Comparison of ENCODE assay signal across 8 mouse cellular contexts in the genomic region with DNA sequence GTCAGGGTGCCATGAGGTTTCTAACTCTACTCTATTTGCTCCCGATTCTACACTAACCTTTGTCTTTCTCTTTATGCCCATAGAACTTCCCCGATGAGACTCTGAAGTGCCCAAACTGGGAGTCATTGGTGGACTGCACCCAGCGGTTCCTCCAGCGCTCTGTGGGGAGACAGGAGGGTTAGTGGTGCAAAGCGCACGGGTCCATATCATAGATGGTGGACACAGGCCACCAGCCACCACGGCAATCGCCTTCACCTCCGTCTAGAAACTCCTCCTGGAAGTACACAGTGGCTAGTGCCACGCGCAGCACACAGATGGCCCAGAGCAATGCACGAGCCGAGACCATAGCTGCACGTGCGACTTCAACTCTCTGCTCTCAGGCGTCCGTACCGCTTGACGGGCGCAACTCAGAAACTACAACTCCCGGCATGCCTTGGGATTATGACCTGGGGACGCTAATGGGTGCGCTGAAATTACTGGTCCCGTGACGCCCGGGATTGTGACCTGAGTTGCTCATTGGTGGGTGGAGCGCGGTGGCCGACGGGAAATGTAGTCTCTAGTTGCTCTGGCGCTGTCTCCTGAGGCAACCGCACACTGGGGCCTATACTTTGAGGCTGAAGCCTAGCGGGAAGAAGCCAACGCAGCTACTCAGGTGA. TPM values are rescaled to one million over a fixed set of nuclear protein-coding genes. Genes with fewer than 3 reads are reported as not detected.
DNase-seq lines count a peak whose midpoint lies in the region; ATAC-seq lines count a peak whose summit lies in the region.

TSS of gene Calr3 (minus strand) at position 533 of the 656 bp plus-strand sequence.
TSS of gene 1700030K09Rik (plus strand) at position 543 of the 656 bp plus-strand sequence.

- ATAC-seq in megakaryocyte progenitor cell, adult 5-6 weeks (replicated peaks; ENCODE audit: poor library complexity): peak; percentile 99

- DNase-seq in adipocyte (ENCODE audit: low spot score): peak; percentile 100
- DNase-seq in embryo, embryonic 10 days (ENCODE audit: low spot score): peak; percentile 100
- DNase-seq in gastrocnemius, postnatal 10 days: peak; percentile 96
- peak; percentile 99 for DNase-seq in induced T-regulatory cell, adult 2 months (ENCODE audit: low read depth)
- peak; percentile 96 to 99 for DNase-seq in left cerebral cortex, adult 9 months (ENCODE audit: low spot score in 2 of 2)
- DNase-seq in right cerebral cortex, postnatal 14 days: peak; percentile 99
- DNase-seq in urinary bladder, postnatal 36 days (ENCODE audit: low spot score in 2 of 2): peak; percentile 97 to 98

RNA-seq across cellular contexts. Expression of gene Calr3, which starts in this region (rescaled TPM):
- 1 to 10 TPM; 1.7 to 1.8 TPM for total RNA-seq in gastrocnemius, postnatal 10 days (2021)
- 2.2 TPM in 2 replicates for total RNA-seq in megakaryocyte progenitor cell, adult 5-6 weeks (2015)
- 2.9 TPM in 2 replicates for total RNA-seq in megakaryocyte progenitor cell, adult 5-6 weeks (2017)

RNA-seq across cellular contexts. Expression of gene 1700030K09Rik, which starts in this region (rescaled TPM):
- 1 to 10 TPM; 3.6 to 5.6 TPM for total RNA-seq in gastrocnemius, postnatal 10 days (2021)
- total RNA-seq in megakaryocyte progenitor cell, adult 5-6 weeks (2015): 3.0 and 3.3 TPM in 2 replicates
- total RNA-seq in megakaryocyte progenitor cell, adult 5-6 weeks (2017): 6.3 and 6.5 TPM in 2 replicates

Comparison
In these comparisons a context has a peak if more than half of its experiments do, and no peak if none do; other contexts are left out.
1. Peak in every context shown above with its lines: DNase-seq and ATAC-seq.